Mouse (Mus musculus): ENCODE data around the gene Xpnpep3. TPM values are rescaled to one million over a fixed set of nuclear protein-coding genes. Genes with fewer than 3 reads are reported as not detected.

Gene Xpnpep3
- 15.8 TPM for polyA plus RNA-seq (2017; shearing (Covaris generic))

DNA sequence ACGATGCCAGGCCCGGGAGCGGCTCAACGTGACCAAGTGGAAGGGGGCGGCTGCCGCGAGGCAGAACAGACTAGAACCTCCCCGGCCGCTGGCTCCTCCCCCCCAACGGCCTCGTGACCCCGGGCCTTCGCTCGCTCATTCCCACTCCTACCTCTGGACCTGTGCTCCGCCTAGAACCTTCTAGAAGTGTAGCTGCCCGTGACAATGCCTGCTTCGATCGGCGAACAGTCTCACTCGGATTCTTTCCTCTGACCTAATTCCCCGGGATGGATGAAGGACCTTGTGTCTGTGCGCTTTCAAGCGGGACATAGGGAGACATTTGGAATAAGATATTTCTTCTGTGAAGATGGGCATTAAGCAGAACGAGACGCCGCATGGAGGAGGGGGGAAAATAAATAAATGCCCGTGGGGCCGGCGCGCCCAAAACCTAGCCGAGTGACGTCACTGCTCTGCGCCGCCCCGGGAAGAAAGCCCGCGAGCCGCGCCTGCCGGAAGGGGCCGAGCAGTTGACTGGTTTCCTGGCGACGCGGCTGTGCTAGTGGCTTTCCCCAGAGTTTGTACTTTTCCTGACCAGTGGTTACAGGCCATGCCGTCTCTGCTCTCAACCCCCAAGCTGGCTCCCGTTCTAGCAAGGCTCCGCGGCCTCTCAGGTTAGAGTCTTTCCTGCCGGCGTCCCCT, at the start of gene Xpnpep3, which contains the start of gene St13:
Gene Xpnpep3, plus strand, starts transcription at position 501 of the 678 bp plus-strand sequence.
Gene St13, minus strand, starts transcription at position 440 of the 678 bp plus-strand sequence.

DNA sequence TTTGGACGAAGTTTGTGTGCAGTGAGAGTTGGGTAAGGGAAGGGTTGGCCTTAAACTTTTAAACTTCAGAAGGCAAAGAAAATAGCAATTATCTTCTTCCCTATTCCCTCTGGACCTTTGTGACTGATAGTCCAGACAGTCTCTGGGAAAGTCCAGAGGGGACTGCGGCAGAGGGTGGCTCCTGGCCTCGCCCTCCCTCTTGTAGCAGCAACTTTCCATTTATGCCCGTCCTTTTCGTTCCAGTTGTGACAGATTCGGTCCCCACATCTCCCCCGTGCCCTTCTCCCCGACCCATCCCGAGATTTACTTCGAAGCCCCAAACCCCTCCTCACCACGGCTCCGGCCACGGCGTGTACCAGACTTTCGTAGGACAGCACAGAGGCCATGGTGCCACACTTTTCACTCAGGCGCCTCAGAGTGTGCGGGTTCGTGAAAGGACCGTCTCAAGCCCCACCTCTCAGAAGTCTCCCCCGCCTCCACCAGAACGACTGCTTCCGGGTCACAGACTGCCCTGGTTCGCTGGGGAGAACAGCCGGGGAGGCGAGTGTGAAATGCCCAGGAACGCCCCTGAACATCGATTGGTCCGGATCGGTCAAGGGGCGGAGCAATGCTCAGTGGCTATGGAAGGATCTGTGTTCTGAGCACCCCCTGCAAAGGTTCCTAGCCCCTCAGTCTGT, 39.5 kb upstream of the Xpnpep3 start, which contains the start of gene Slc25a17:
Gene Slc25a17, minus strand, starts transcription at position 468 of the 677 bp plus-strand sequence.

DNA sequence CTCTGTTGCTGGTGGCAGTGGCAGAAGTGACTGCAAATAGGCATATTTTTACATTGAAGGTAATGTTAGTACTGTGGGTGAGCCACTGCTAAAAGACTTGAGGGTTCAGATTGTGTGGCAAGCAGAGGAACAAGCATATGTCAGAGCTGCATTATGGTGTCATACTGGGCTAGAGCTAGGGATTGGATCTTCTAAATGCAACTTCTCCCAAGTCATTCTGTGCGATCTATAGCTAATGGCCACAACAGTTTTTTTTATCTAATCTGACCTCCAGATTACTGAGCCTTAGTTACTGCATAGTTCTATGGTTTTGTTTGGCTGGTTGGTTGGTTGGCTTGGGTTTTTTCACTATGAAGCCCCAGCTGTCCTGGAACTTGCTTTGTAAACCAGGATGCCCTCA, 8.3 kb downstream of the Xpnpep3 start, which contains the start of gene Dnajb7:
Gene Dnajb7, minus strand, starts transcription at position 101 of the 400 bp plus-strand sequence.

DNA sequence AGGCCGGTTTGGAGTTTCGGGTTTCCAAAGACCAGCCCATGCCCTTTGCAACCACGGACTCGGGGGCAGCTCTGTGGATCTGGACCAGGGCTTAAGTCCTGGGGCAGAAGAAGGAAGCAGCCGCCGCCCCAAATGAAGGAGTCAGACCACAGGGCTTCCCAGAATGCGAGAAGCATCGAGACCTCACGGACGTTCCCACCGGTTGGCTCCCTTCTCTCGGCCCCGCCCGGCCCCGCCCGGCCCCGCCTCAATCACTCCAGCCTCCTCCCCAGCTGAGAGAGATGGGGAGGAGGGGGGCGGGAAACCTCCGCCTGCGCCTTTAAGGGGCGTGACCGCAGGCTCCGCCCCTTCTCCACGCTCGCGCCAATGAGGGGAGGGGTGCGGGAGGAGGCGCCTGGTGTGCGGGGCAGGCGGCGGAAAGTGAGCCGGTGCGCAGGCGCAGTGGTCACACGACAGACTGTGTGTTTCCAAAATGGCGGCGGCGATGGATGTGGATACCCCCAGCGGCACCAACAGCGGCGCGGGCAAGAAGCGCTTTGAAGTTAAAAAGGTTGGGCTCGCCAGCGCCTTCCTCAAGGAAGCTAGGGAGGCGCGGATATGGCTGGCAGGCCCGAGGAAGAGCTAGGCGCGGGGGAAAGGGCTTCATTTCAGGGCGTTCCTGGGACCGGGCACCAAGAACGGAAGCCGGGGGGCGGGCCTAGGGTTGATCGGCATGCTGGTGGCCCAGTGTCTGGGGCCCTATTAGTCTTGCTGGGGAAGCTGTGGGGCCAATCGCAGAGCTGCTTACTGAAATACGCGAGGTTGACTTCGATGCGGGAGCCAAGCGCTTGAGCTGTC, 66.2 kb downstream of the Xpnpep3 start, which contains the start of gene Rbx1:
Gene Rbx1, plus strand, starts transcription at position 396 of the 837 bp plus-strand sequence.

Other genes with a start within 250 kb of the Xpnpep3 start
- 123 TPM for gene Mrtfa, start 209.4 kb upstream of the Xpnpep3 start, polyA plus RNA-seq (2017; shearing (Covaris generic))
- not detected for gene Mchr1, start 164.6 kb upstream of the Xpnpep3 start, polyA plus RNA-seq (2017; shearing (Covaris generic))
- 69.2 TPM for gene Slc25a17, start 39.3 kb upstream of the Xpnpep3 start, polyA plus RNA-seq (2017; shearing (Covaris generic))
- 117 TPM for gene St13, start 61 bp upstream of the Xpnpep3 start, polyA plus RNA-seq (2017; shearing (Covaris generic))
- 1.3 TPM for gene Dnajb7, start 8.2 kb downstream of the Xpnpep3 start, polyA plus RNA-seq (2017; shearing (Covaris generic))
- gene Rbx1, start 66.2 kb downstream of the Xpnpep3 start, polyA plus RNA-seq (2017; shearing (Covaris generic)), result 382 TPM
- gene Ep300, start 185.2 kb downstream of the Xpnpep3 start, polyA plus RNA-seq (2017; shearing (Covaris generic)), result 32.3 TPM

Measured in CD4-positive, CD25-positive, alpha-beta regulatory T cell, adult 9 weeks (primary cell).